Mouse (Mus musculus) bone marrow, adult 2 months (tissue): ENCODE measurements around the gene 4933406M09Rik.

Experiments used
- CTCF ChIP-seq: fragments of 200-500 bp; IDR thresholded peaks from 2 replicates; pipeline ENCODE4 v1.5.1; 2011; ENCODE audit warnings: low read length, control low read depth; ENCODE audit not compliant: control insufficient read depth, insufficient read depth
- POLR2A ChIP-seq: fragments of 200-500 bp; IDR thresholded peaks from 2 replicates; pipeline ENCODE4 v1.6.1; 2011; ENCODE audit warnings: low read depth, mild to moderate bottlenecking, control low read depth, low read length, borderline replicate concordance; ENCODE audit not compliant: control insufficient read depth

GRCm38 (mm10) chr1:134398210-134398609 is 12.5 kb downstream of the 4933406M09Rik start:
- no peak for TF ChIP-seq CTCF
- TF ChIP-seq POLR2A: no peak
